Mouse (Mus musculus): Measurements from ENCODE around the gene Vat1. TPM values are rescaled to one million over a fixed set of nuclear protein-coding genes. Genes with fewer than 3 reads are reported as not detected.

Vat1 gene
- 177 and 199 TPM in 2 replicates for polyA plus RNA-seq (2012; rRNA removed)

GRCm38 (mm10) chr11:101465869-101466551 is at the start of gene Vat1:
TSS of gene Vat1 (minus strand) at chr11:101466230.

GRCm38 (mm10) chr11:101464211-101465100 is 1.6 kb downstream of the Vat1 start, which contains the start of gene Rnd2:
TSS of gene Rnd2 (plus strand) at chr11:101464999.

GRCm38 (mm10) chr11:101448274-101448746 is 17.7 kb downstream of the Vat1 start, which contains the start of gene Ifi35:
TSS of gene Ifi35 (plus strand) at chr11:101448407.

GRCm38 (mm10) chr11:101442127-101442693 is 23.8 kb downstream of the Vat1 start, which contains the start of gene Rpl27:
TSS of gene Rpl27 (plus strand) at chr11:101442298.

GRCm38 (mm10) chr11:101424925-101425813 is 40.9 kb downstream of the Vat1 start, which contains the start of the genes Rundc1 and Ptges3l:
TSS of gene Rundc1 (plus strand) at chr11:101425085.
TSS of gene Ptges3l (minus strand) at chr11:101425333.

GRCm38 (mm10) chr11:101424105-101424851 is 41.8 kb downstream of the Vat1 start, which contains the start of gene Gm27029:
TSS of gene Gm27029 (minus strand) at chr11:101424796.

GRCm38 (mm10) chr11:101417101-101417855 is 48.8 kb downstream of the Vat1 start, which contains the start of gene Aarsd1:
TSS of gene Aarsd1 (minus strand) at chr11:101417615.

Other genes starting within 250 kb of the Vat1 start
- gene Ezh1, start 239.8 kb downstream of the Vat1 start, polyA plus RNA-seq (2012; rRNA removed): 33.7 and 37.5 TPM in 2 replicates
- 128 and 138 TPM in 2 replicates for gene Ramp2, start 220.2 kb downstream of the Vat1 start, polyA plus RNA-seq (2012; rRNA removed)
- gene Vps25, start 212.5 kb downstream of the Vat1 start, polyA plus RNA-seq (2012; rRNA removed): 49.4 and 63.9 TPM in 2 replicates
- 11.7 and 13.1 TPM in 2 replicates for gene Wnk4, start 205.7 kb downstream of the Vat1 start, polyA plus RNA-seq (2012; rRNA removed)
- gene Cntd1, start 187.2 kb downstream of the Vat1 start, polyA plus RNA-seq (2012; rRNA removed): 0.13 and 0.33 TPM in 2 replicates
- 236 and 502 TPM in 2 replicates for gene Coa3, start 187.1 kb downstream of the Vat1 start, polyA plus RNA-seq (2012; rRNA removed)
- 129 and 200 TPM in 2 replicates for gene Becn1, start 163.9 kb downstream of the Vat1 start, polyA plus RNA-seq (2012; rRNA removed)
- 45.8 and 60.3 TPM in 2 replicates for gene Psme3, start 150.0 kb downstream of the Vat1 start, polyA plus RNA-seq (2012; rRNA removed)
- 9.2 and 10.4 TPM in 2 replicates for gene Aoc2, start 141.2 kb downstream of the Vat1 start, polyA plus RNA-seq (2012; rRNA removed)
- gene Aoc3, start 135.6 kb downstream of the Vat1 start, polyA plus RNA-seq (2012; rRNA removed): 104 and 107 TPM in 2 replicates
- 0.10 and 0.18 TPM in 2 replicates for gene G6pc, start 98.7 kb downstream of the Vat1 start, polyA plus RNA-seq (2012; rRNA removed)
- gene Aarsd1, start 48.6 kb downstream of the Vat1 start, polyA plus RNA-seq (2012; rRNA removed): 29.9 and 36.8 TPM in 2 replicates
- gene Gm27029, start 41.4 kb downstream of the Vat1 start, polyA plus RNA-seq (2012; rRNA removed): 0.37 and 0.47 TPM in 2 replicates
- gene Rundc1, start 41.1 kb downstream of the Vat1 start, polyA plus RNA-seq (2012; rRNA removed): 29.4 TPM in 2 replicates
- 3.0 and 3.7 TPM in 2 replicates for gene Ptges3l, start 40.9 kb downstream of the Vat1 start, polyA plus RNA-seq (2012; rRNA removed)
- 502 and 570 TPM in 2 replicates for gene Rpl27, start 23.9 kb downstream of the Vat1 start, polyA plus RNA-seq (2012; rRNA removed)
- gene Ifi35, start 17.8 kb downstream of the Vat1 start, polyA plus RNA-seq (2012; rRNA removed): 34.0 and 41.4 TPM in 2 replicates
- gene Rnd2, start 1.2 kb downstream of the Vat1 start, polyA plus RNA-seq (2012; rRNA removed): 51.3 and 74.9 TPM in 2 replicates
- 1.8 and 2.1 TPM in 2 replicates for gene Brca1, start 85.7 kb upstream of the Vat1 start, polyA plus RNA-seq (2012; rRNA removed)
- gene Nbr1, start 85.9 kb upstream of the Vat1 start, polyA plus RNA-seq (2012; rRNA removed): 125 and 130 TPM in 2 replicates
- gene Tmem106a, start 116.0 kb upstream of the Vat1 start, polyA plus RNA-seq (2012; rRNA removed): 22.4 and 28.1 TPM in 2 replicates
- gene Gm11634, start 133.0 kb upstream of the Vat1 start, polyA plus RNA-seq (2012; rRNA removed): not detected in 2 replicates
- 23.0 and 23.3 TPM in 2 replicates for gene Rdm1, start 161.0 kb upstream of the Vat1 start, polyA plus RNA-seq (2012; rRNA removed)
- gene Arl4d, start 199.3 kb upstream of the Vat1 start, polyA plus RNA-seq (2012; rRNA removed): 19.7 and 24.1 TPM in 2 replicates

All from ovary, adult 2 months (tissue).